Mouse (Mus musculus): ENCODE results near the gene Zmynd8. TPM values are rescaled to one million over a fixed set of nuclear protein-coding genes. Genes with fewer than 3 reads are reported as not detected.

The Zmynd8 gene
- polyA plus RNA-seq, 1 experiment from 2014 or later = 28.6 TPM

DNA sequence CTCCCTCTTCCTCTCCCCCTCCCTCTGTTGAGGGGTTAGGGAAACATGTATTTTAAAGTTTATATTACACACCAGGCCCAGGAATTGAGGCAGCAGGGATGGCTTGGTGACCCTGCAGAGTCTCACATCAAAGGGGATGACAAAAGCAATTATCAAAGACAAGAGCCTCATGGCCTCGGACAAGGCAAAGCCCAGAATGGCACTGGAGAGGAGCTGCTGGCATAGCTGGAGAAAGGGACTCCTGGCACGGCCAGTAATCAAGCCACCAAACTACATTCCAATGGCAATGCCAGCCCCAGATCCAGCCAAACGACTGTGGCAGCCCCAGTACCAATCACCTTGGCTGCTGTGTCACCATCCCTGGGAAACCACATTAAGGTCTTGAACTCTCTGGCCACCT lies 26.3 kb upstream of the Zmynd8 start:
- Histone ChIP-seq H3K4me2 (ENCODE audit: low read depth, low read length) (no peak overlapping the region), H3K27me3 (replicated peaks; ENCODE audit: control insufficient read depth, insufficient read depth, low read length) (no peaks in the 10 kb centered on the region), H3K27ac (replicated peaks; ENCODE audit: low read depth, low read length) (no peak overlapping the region), H3K4me1 (ENCODE audit: control insufficient read depth, insufficient read depth, low read length) (no peaks in the 10 kb centered on the region), H3K9ac (ENCODE audit: low read depth, low read length) (no peak overlapping the region), H3K4me3 (ENCODE audit: low read depth, low read length) (no peak overlapping the region), H3K36me3 (ENCODE audit: control insufficient read depth, insufficient read depth, low read length) (no peaks in the 10 kb centered on the region), H3K9me3 (ENCODE audit: control insufficient read depth, low read length) (no peaks in the 10 kb centered on the region)
- 39% methylated on average over 3 of the region's 3 CpGs for WGBS
- DNase-seq (ENCODE audit: low spot score) (no peak), ATAC-seq (ENCODE audit: low read depth) (no peak)

DNA sequence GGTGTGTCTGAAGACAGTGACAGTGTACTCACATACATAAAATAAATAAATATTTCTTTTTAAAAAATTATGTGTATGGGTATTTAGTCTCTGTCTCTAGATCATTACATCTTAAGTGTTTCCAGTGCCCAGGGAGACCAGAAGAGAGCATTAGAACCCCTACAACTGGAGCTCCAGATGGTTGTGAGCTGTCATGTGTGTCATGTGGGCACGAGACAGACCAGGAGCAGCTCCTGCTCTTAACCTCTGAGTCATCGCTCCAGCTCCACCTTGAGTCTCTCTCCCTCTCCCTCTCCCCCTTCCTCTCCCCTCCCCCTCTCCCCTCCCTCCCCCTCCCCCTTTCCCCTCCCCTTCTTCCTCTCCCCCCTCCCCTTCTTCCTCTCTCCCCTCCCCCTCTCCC lies 25.9 kb upstream of the Zmynd8 start:
- no peak for DNase-seq (ENCODE audit: low spot score)
- H3K4me2 ChIP-seq (ENCODE audit: low read depth, low read length) = no peak overlapping the region
- no peak overlapping the region for H3K4me3 ChIP-seq (ENCODE audit: low read depth, low read length)
- 53% methylated on average over 2 of the region's 2 CpGs for WGBS
- ATAC-seq (ENCODE audit: low read depth) = no peak
- no peak overlapping the region for H3K9ac ChIP-seq (ENCODE audit: low read depth, low read length)
- no peaks in the 10 kb centered on the region for H3K4me1 ChIP-seq (ENCODE audit: control insufficient read depth, insufficient read depth, low read length)
- no peaks in the 10 kb centered on the region for H3K36me3 ChIP-seq (ENCODE audit: control insufficient read depth, insufficient read depth, low read length)
- H3K27ac ChIP-seq (replicated peaks; ENCODE audit: low read depth, low read length) = no peak overlapping the region
- no peaks in the 10 kb centered on the region for H3K9me3 ChIP-seq (ENCODE audit: control insufficient read depth, low read length)
- no peaks in the 10 kb centered on the region for H3K27me3 ChIP-seq (replicated peaks; ENCODE audit: control insufficient read depth, insufficient read depth, low read length)

DNA sequence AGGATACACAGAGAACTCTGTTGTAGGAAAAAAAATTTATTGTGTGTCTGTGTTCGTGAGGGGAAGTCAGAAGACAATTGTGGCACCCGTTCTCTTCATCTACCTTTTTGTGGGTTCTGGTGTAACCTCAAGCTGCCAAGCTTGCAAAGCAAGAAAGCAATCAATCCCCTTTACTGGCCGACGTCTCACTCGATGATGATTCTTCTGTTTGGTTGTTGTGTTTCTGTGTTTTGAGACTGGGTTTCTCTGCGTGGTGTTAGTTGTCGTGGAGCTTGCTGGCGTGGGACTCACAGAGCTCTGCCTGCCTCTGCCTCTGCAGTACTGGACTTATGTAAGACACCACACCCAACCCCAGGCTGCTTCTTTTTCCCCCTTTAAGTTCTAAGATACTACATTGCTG lies 24.9 kb upstream of the Zmynd8 start:
- H3K36me3 ChIP-seq (ENCODE audit: control insufficient read depth, insufficient read depth, low read length) = no peaks in the 10 kb centered on the region
- no peak overlapping the region for H3K27ac ChIP-seq (replicated peaks; ENCODE audit: low read depth, low read length)
- DNase-seq (ENCODE audit: low spot score) (no peak), ATAC-seq (ENCODE audit: low read depth) (no peak)
- H3K9ac ChIP-seq (ENCODE audit: low read depth, low read length) = no peak overlapping the region
- H3K9me3 ChIP-seq (ENCODE audit: control insufficient read depth, low read length) = no peaks in the 10 kb centered on the region
- no peaks in the 10 kb centered on the region for H3K4me1 ChIP-seq (ENCODE audit: control insufficient read depth, insufficient read depth, low read length)
- H3K27me3 ChIP-seq (replicated peaks; ENCODE audit: control insufficient read depth, insufficient read depth, low read length) = no peaks in the 10 kb centered on the region
- H3K4me2 ChIP-seq (ENCODE audit: low read depth, low read length) = no peak overlapping the region
- 84% methylated on average over 8 of the region's 8 CpGs for WGBS
- H3K4me3 ChIP-seq (ENCODE audit: low read depth, low read length) = no peak overlapping the region

DNA sequence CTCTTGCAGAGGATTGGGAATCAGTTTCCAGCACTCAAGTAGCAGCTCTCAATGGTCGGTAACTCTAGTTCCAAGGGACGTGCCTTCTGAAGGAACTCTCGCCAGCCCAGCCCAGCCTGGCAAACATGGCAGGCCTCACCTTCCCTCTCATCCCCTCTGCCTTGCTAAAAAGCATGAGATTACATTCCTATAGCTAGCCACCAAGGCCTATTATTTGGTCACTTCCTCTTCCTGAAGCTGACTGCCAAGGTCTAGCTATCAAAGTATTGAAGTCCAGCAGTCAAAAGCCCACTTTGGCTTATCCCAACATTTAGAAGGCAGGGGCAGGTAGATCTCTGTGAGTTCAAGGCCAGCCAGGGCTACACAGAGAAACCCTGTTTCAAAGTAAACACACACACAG lies 24.2 kb upstream of the Zmynd8 start:
- H3K4me3 ChIP-seq (ENCODE audit: low read depth, low read length) = no peak overlapping the region
- 82% methylated on average over 3 of the region's 3 CpGs for WGBS
- DNase-seq (ENCODE audit: low spot score) (no peak), ATAC-seq (ENCODE audit: low read depth) (no peak)
- H3K27ac ChIP-seq (replicated peaks; ENCODE audit: low read depth, low read length) = no peak overlapping the region
- no peaks in the 10 kb centered on the region for H3K9me3 ChIP-seq (ENCODE audit: control insufficient read depth, low read length)
- H3K9ac ChIP-seq (ENCODE audit: low read depth, low read length) = no peak overlapping the region
- no peak overlapping the region for H3K4me2 ChIP-seq (ENCODE audit: low read depth, low read length)
- no peaks in the 10 kb centered on the region for H3K4me1 ChIP-seq (ENCODE audit: control insufficient read depth, insufficient read depth, low read length)
- H3K36me3 ChIP-seq (ENCODE audit: control insufficient read depth, insufficient read depth, low read length) = no peaks in the 10 kb centered on the region
- no peaks in the 10 kb centered on the region for H3K27me3 ChIP-seq (replicated peaks; ENCODE audit: control insufficient read depth, insufficient read depth, low read length)

DNA sequence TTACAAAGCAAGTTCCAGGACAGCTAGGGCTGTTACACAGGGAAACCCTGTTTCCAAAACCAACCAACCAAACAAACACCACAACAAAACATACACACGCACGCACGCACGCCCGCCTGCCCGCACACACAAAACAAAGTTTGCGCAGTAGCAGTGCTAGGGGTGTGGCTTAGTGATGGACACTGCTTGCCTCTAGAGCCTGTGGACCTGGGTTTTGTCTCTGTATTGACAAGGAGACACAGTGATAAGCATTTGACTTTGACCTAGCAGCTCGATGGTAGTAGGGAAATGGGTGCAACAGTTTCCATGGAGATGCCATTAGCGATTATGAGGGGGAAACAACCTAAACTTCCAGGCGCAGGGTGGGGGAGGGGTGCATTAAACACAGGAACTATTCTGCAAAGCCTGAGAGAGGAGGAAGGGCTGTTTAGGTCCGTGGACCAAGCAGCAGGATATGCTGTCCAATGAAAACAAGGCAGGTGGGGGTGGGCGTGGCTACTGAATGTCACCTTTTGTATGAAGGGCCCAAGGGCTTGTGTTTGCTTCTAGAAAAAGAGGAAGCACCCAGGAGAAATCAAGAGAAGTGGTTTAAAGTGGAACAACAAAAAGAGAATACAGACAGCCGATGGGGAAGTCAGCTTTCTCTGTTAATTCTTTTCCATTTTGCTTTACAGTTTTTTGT lies 23.4 kb upstream of the Zmynd8 start:
- WGBS = 62% methylated on average over 13 of the region's 13 CpGs
- ATAC-seq (ENCODE audit: low read depth) = no peak

DNA sequence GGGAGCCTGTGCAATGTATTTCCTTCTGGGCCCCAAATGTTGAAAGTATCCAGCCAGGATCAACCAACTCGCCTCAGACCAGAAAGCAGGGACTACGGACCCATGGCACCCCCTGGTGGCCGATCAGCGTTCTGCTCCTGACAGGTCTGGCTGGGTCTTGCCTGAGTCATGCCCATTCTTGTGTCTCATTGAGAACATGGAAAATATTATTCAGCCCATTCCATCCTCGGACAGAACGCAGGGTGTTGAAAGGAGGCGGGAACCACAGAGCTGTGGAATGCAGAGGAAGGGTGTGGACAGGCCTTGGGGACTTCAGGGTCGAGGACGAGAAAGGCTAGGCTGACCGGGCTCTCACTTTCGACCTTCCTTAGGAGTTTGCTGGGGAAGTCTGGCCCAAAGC lies 15.5 kb upstream of the Zmynd8 start:
- DNase-seq (ENCODE audit: low spot score) (peak; percentile 89), ATAC-seq (ENCODE audit: low read depth) (peak; percentile 85)
- Histone ChIP-seq H3K36me3 (ENCODE audit: control insufficient read depth, insufficient read depth, low read length) (no peaks in the 10 kb centered on the region), H3K27me3 (replicated peaks; ENCODE audit: control insufficient read depth, insufficient read depth, low read length) (no peaks in the 10 kb centered on the region), H3K4me3 (ENCODE audit: low read depth, low read length) (no peak overlapping the region), H3K4me2 (ENCODE audit: low read depth, low read length) (no peak overlapping the region), H3K9me3 (ENCODE audit: control insufficient read depth, low read length) (no peaks in the 10 kb centered on the region), H3K9ac (ENCODE audit: low read depth, low read length) (no peak overlapping the region), H3K4me1 (ENCODE audit: control insufficient read depth, insufficient read depth, low read length) (no peaks in the 10 kb centered on the region), H3K27ac (replicated peaks; ENCODE audit: low read depth, low read length) (peak overlapping the region; percentile 7; the same call in 1 of the 2 replicates)
- 20% methylated on average over 11 of the region's 11 CpGs for WGBS

More for the DNA sequence above, 23.4 kb upstream of the Zmynd8 start:
- Histone ChIP-seq H3K27ac (replicated peaks; ENCODE audit: low read depth, low read length) (no peak overlapping the region), H3K36me3 (ENCODE audit: control insufficient read depth, insufficient read depth, low read length) (no peaks in the 10 kb centered on the region), H3K4me1 (ENCODE audit: control insufficient read depth, insufficient read depth, low read length) (no peaks in the 10 kb centered on the region), H3K4me2 (ENCODE audit: low read depth, low read length) (no peak overlapping the region), H3K27me3 (replicated peaks; ENCODE audit: control insufficient read depth, insufficient read depth, low read length) (no peaks in the 10 kb centered on the region), H3K9ac (ENCODE audit: low read depth, low read length) (no peak overlapping the region), H3K4me3 (ENCODE audit: low read depth, low read length) (no peak overlapping the region), H3K9me3 (ENCODE audit: control insufficient read depth, low read length) (no peaks in the 10 kb centered on the region)
- DNase-seq (ENCODE audit: low spot score) = peak; percentile 33

DNA sequence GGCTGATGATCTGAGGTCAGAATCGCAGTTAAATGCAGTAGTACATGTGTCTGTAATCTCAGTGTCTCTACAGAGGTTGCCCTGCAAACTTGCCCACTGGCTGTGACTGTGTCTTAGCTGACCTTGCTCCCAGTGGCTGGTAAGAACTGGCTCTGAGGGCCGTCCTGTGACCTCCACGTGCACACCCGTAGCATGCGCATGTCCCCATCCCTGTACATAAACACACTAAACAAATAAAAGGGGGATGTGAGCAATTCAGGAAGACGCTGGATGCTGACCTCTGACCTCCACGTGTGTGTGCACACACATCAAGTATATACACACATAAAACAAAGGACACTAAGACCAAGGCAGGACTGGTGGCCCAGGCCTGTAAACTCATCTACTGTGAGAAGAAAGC lies 14.3 kb upstream of the Zmynd8 start:
- DNase-seq (ENCODE audit: low spot score) (no peak), ATAC-seq (ENCODE audit: low read depth) (no peak)
- WGBS = 73% methylated on average over 7 of the region's 7 CpGs
- no peaks in the 10 kb centered on the region for H3K4me1 ChIP-seq (ENCODE audit: control insufficient read depth, insufficient read depth, low read length)
- H3K36me3 ChIP-seq (ENCODE audit: control insufficient read depth, insufficient read depth, low read length) = no peaks in the 10 kb centered on the region
- no peak overlapping the region for H3K4me2 ChIP-seq (ENCODE audit: low read depth, low read length)
- H3K27me3 ChIP-seq (replicated peaks; ENCODE audit: control insufficient read depth, insufficient read depth, low read length) = no peaks in the 10 kb centered on the region
- H3K9ac ChIP-seq (ENCODE audit: low read depth, low read length) = no peak overlapping the region
- no peak overlapping the region for H3K27ac ChIP-seq (replicated peaks; ENCODE audit: low read depth, low read length)
- no peaks in the 10 kb centered on the region for H3K9me3 ChIP-seq (ENCODE audit: control insufficient read depth, low read length)
- no peak overlapping the region for H3K4me3 ChIP-seq (ENCODE audit: low read depth, low read length)

DNA sequence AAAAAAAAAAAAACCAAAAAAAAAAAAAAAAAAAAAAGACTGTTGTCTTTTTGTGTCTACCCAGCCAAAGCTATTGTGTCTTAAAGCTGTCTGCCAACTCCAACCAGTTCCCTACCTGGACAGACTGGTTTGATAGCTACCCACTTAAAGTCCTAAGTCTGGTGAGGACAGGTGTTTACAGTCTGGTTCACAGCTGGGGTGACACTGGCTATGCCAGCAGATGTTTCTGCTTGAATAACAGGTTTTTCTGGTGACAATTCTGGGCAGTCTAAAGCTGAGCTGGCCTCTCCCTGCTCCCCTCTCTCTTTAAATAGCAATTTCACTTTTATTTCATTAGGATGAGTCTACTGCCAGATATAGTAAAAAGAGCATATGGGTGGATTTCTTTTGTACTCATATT lies 10.9 kb upstream of the Zmynd8 start:
- no peak overlapping the region for H3K27ac ChIP-seq (replicated peaks; ENCODE audit: low read depth, low read length)
- H3K9me3 ChIP-seq (ENCODE audit: control insufficient read depth, low read length) = no peaks in the 10 kb centered on the region
- DNase-seq (ENCODE audit: low spot score) = peak; percentile 87
- no peaks in the 10 kb centered on the region for H3K27me3 ChIP-seq (replicated peaks; ENCODE audit: control insufficient read depth, insufficient read depth, low read length)
- H3K4me2 ChIP-seq (ENCODE audit: low read depth, low read length) = no peak overlapping the region
- ATAC-seq (ENCODE audit: low read depth) = peak; percentile 64
- peaks cover 9% of the 10 kb centered on the region for H3K4me1 ChIP-seq (ENCODE audit: control insufficient read depth, insufficient read depth, low read length)
- no peak overlapping the region for H3K4me3 ChIP-seq (ENCODE audit: low read depth, low read length)
- H3K36me3 ChIP-seq (ENCODE audit: control insufficient read depth, insufficient read depth, low read length) = no peaks in the 10 kb centered on the region
- H3K9ac ChIP-seq (ENCODE audit: low read depth, low read length) = no peak overlapping the region

DNA sequence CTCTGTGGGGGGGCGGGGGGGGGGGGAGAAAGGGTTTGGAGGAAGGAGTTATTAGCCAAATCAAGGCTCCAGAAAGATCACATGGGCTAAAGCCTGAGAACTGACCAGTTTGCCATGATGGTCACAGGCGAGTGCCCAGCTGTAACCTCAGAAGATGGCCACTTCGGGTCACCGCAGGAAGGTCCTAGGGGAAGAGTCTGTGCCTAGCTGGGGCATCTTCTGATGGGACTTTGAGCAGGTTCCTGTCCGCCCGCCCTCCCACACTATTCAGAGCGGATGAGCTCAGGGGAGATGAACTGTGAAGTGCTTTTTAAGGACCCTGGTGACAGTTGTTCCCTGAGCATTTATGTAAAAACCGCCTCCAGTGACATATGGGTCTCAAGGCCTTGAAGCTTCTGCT lies 8.4 kb upstream of the Zmynd8 start:
- Histone ChIP-seq H3K27ac (replicated peaks; ENCODE audit: low read depth, low read length) (no peak overlapping the region), H3K9ac (ENCODE audit: low read depth, low read length) (no peak overlapping the region), H3K4me1 (ENCODE audit: control insufficient read depth, insufficient read depth, low read length) (peaks cover 9% of the 10 kb centered on the region), H3K4me3 (ENCODE audit: low read depth, low read length) (no peak overlapping the region), H3K27me3 (replicated peaks; ENCODE audit: control insufficient read depth, insufficient read depth, low read length) (no peaks in the 10 kb centered on the region), H3K4me2 (ENCODE audit: low read depth, low read length) (no peak overlapping the region), H3K36me3 (ENCODE audit: control insufficient read depth, insufficient read depth, low read length) (no peaks in the 10 kb centered on the region), H3K9me3 (ENCODE audit: control insufficient read depth, low read length) (no peaks in the 10 kb centered on the region)
- no peak for DNase-seq (ENCODE audit: low spot score)
- WGBS = 53% methylated on average over 7 of the region's 8 CpGs
- no peak for ATAC-seq (ENCODE audit: low read depth)

Measured in embryonic facial prominence, embryonic 14.5 days (tissue).